Mouse (Mus musculus): ENCODE measurements at regions not wholly inside any gene's neighbourhood (a gene's known extent, or its start where the extent isn't known, plus 50 kb on each side); places are given as distances from the start of the nearest gene placed in this dataset.
"Not testable (repeated sequence)": the region's sequence is repeated elsewhere in the genome, so short reads cannot be mapped to it uniquely, and the experiment has no call there.

- DNase-seq = not testable (repeated sequence)
Observed at GRCm38 (mm10) chr12:115566878-115567277, 480.6 kb upstream of the Zfp386 start.

- DNase-seq = not testable (repeated sequence)
Observed at GRCm38 (mm10) chr12:115592985-115593384, 454.5 kb upstream of the Zfp386 start.

- DNase-seq = no peak
Observed at GRCm38 (mm10) chr12:115603763-115604162, 443.8 kb upstream of the Zfp386 start.

- DNase-seq = no peak
Observed at GRCm38 (mm10) chr12:115604951-115605350, 442.6 kb upstream of the Zfp386 start.

- DNase-seq = not testable (repeated sequence)
Observed at GRCm38 (mm10) chr12:115622564-115623233, 424.8 kb upstream of the Zfp386 start.

- peak; percentile 1 for DNase-seq
Observed at GRCm38 (mm10) chr12:115624221-115624620, 423.3 kb upstream of the Zfp386 start.

- no peak for DNase-seq
Observed at GRCm38 (mm10) chr12:115647599-115647998, 399.9 kb upstream of the Zfp386 start.

GRCm38 (mm10) chr12:115648161-115648560 lies 399.4 kb upstream of the Zfp386 start:
- not testable (repeated sequence) for DNase-seq

GRCm38 (mm10) chr12:115655781-115656180 lies 391.7 kb upstream of the Zfp386 start:
- DNase-seq = no peak

GRCm38 (mm10) chr12:115664081-115664480 lies 383.4 kb upstream of the Zfp386 start:
- not testable (repeated sequence) for DNase-seq

- DNase-seq = not testable (repeated sequence)
Observed at GRCm38 (mm10) chr12:115671683-115672082, 375.8 kb upstream of the Zfp386 start.

GRCm38 (mm10) chr12:115691801-115692200 lies 355.7 kb upstream of the Zfp386 start:
- DNase-seq = no peak

GRCm38 (mm10) chr12:115709813-115710212 lies 337.7 kb upstream of the Zfp386 start:
- DNase-seq = not testable (repeated sequence)

- not testable (repeated sequence) for DNase-seq
Observed at GRCm38 (mm10) chr12:115742039-115742438, 305.5 kb upstream of the Zfp386 start.

GRCm38 (mm10) chr12:115749586-115749985 lies 297.9 kb upstream of the Zfp386 start:
- DNase-seq = not testable (repeated sequence)

- DNase-seq = not testable (repeated sequence)
Observed at GRCm38 (mm10) chr12:115753135-115753534, 294.4 kb upstream of the Zfp386 start.

- DNase-seq = not testable (repeated sequence)
Observed at GRCm38 (mm10) chr12:115757526-115757925, 290.0 kb upstream of the Zfp386 start.

GRCm38 (mm10) chr12:115759041-115759440 lies 288.5 kb upstream of the Zfp386 start:
- not testable (repeated sequence) for DNase-seq

- not testable (repeated sequence) for DNase-seq
Observed at GRCm38 (mm10) chr12:115761766-115762165, 285.8 kb upstream of the Zfp386 start.

GRCm38 (mm10) chr12:115764939-115765479 lies 282.5 kb upstream of the Zfp386 start:
- not testable (repeated sequence) for DNase-seq

- not testable (repeated sequence) for DNase-seq
Observed at GRCm38 (mm10) chr12:115771176-115771575, 276.3 kb upstream of the Zfp386 start.

- DNase-seq = not testable (repeated sequence)
Observed at GRCm38 (mm10) chr12:115790369-115790768, 257.2 kb upstream of the Zfp386 start.

GRCm38 (mm10) chr12:115802499-115802898 lies 245.0 kb upstream of the Zfp386 start:
- not testable (repeated sequence) for DNase-seq

GRCm38 (mm10) chr12:115803675-115804074 lies 243.8 kb upstream of the Zfp386 start:
- peak; percentile 0 for DNase-seq
